ENCODE assay signal across 8 mouse cellular contexts in the genomic region with DNA sequence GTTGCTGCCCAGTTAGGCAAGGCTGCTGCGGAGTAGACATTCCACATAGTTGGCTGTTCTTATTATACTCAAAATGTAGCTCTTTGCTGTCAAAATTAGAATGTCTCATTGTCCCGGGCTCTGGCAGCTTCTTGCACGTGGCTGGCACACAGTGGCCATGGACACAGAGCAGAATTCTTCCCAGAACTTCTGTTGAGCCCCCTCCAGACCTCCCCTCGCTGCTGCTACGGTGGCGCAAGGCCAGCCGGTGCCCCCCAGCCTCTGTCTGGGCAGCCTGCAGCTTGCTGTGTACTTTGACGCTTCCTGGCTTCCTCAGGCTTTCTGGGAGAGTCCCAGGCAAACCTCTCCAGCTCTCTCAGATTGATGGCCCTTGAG.
DNase-seq lines count a peak whose midpoint lies in the region.
"Had no signal": no experiment of that assay in that cellular context is flagged by ENCODE, and none has a peak within 500 bp of the region (broad histone marks: within the 10 kb centered on the region; RNA-seq: fewer than 3 reads in every experiment).

No protein-coding gene starts in this region.

- no peaks in the 10 kb centered on the region for H3K9me3 ChIP-seq in limb, embryonic 10.5 days (replicated peaks)

- H3K27me3 ChIP-seq in limb, embryonic 10.5 days (ENCODE audit: low read depth, poor library complexity, severe bottlenecking), result no peaks in the 10 kb centered on the region

- peaks cover 62% of the 10 kb centered on the region for H3K4me1 ChIP-seq in limb, embryonic 10.5 days

- H3K4me3 ChIP-seq in limb, embryonic 10.5 days, result no peak overlapping the region

- peak overlapping the region; percentile 71 for H3K27ac ChIP-seq in limb, embryonic 10.5 days

- H3K36me3 ChIP-seq in limb, embryonic 10.5 days, result no peaks in the 10 kb centered on the region

- 77% methylated on average over 8 of the region's 8 CpGs for WGBS in limb, embryonic 10.5 days

- peak; percentile 44 to 56 for DNase-seq in layer of hippocampus, postnatal 10 days (ENCODE audit: low spot score in 2 of 2)
- no peak for DNase-seq in layer of hippocampus, adult 9-11 months
- DNase-seq in right cerebral cortex, postnatal 4 days, result peak; percentile 55
- DNase-seq in right cerebral cortex, postnatal 14 days, result no peak
- no peak for DNase-seq in limb, embryonic 10.5 days (ENCODE audit: low spot score)
- DNase-seq in spleen, adult 12 weeks (ENCODE audit: low spot score), result no peak
- DNase-seq in heart, adult 11 months, result no peak
- DNase-seq: cerebellum, postnatal 25 days had no signal

Comparison
In these comparisons a context has a peak if more than half of its experiments do, and no peak if none do; other contexts are left out.
1. DNase-seq: peak in layer of hippocampus, postnatal 10 days (2 of 2) and right cerebral cortex, postnatal 4 days (single experiment); none in layer of hippocampus, adult 9-11 months (single experiment), right cerebral cortex, postnatal 14 days (single experiment), limb, embryonic 10.5 days (single experiment), spleen, adult 12 weeks (single experiment) and heart, adult 11 months (single experiment).